Mouse (Mus musculus) ES-Bruce4 (cell line): Measurements from ENCODE around the gene Tmem108.

ENCODE experiments used
- CTCF ChIP-seq: IDR thresholded peaks from one replicate; pipeline ENCODE4 v1.8.1; 2011; ENCODE audit warnings: low read depth, low read length
- POLR2A ChIP-seq: IDR thresholded peaks from one replicate; pipeline ENCODE4 v1.8.1; 2011; ENCODE audit warnings: low read length; ENCODE audit not compliant: insufficient read depth

- TF ChIP-seq CTCF: no peak
- no peak for TF ChIP-seq POLR2A
Measured at GRCm38 (mm10) chr9:103594423-103595189, 167.0 kb downstream of the Tmem108 start.
